Mouse (Mus musculus): ENCODE results near the gene Eln.

Gene Eln

GRCm38 (mm10) chr5:134746890-134747511, at the start of gene Eln:
Gene Eln (minus strand): TSS chr5:134747323.
- peak; percentile 52 to 54 for DNase-seq

- DNase-seq: no peak
Measured at GRCm38 (mm10) chr5:134790080-134790995, 43.2 kb upstream of the Eln start.

- peak; percentile 91 to 93 for DNase-seq
Measured at GRCm38 (mm10) chr5:134788237-134788636, 41.1 kb upstream of the Eln start.

GRCm38 (mm10) chr5:134785691-134786371, 38.7 kb upstream of the Eln start:
- peak; percentile 56 to 68 for DNase-seq

- no peak for DNase-seq
Measured at GRCm38 (mm10) chr5:134783794-134784193, 36.7 kb upstream of the Eln start.

GRCm38 (mm10) chr5:134780963-134781362, 33.8 kb upstream of the Eln start:
- no peak for DNase-seq

GRCm38 (mm10) chr5:134780146-134780545, 33.0 kb upstream of the Eln start:
- no peak for DNase-seq

GRCm38 (mm10) chr5:134776551-134776950, 29.4 kb upstream of the Eln start:
- no peak for DNase-seq

- DNase-seq: peak in 1 of 2 experiments; percentile 29
Measured at GRCm38 (mm10) chr5:134772522-134772921, 25.4 kb upstream of the Eln start.

GRCm38 (mm10) chr5:134771750-134772149, 24.6 kb upstream of the Eln start:
- DNase-seq: no peak

GRCm38 (mm10) chr5:134769181-134769580, 22.1 kb upstream of the Eln start:
- DNase-seq: no peak

GRCm38 (mm10) chr5:134765441-134765840, 18.3 kb upstream of the Eln start:
- no peak for DNase-seq

GRCm38 (mm10) chr5:134763326-134763725, 16.2 kb upstream of the Eln start:
- DNase-seq: no peak

- peak; percentile 78 to 86 for DNase-seq
Measured at GRCm38 (mm10) chr5:134761409-134762124, 14.4 kb upstream of the Eln start.

GRCm38 (mm10) chr5:134756031-134756430, 8.9 kb upstream of the Eln start:
- DNase-seq: peak in 1 of 2 experiments; percentile 12

GRCm38 (mm10) chr5:134754096-134754495, 7.0 kb upstream of the Eln start:
- no peak for DNase-seq

GRCm38 (mm10) chr5:134750469-134750868, 3.3 kb upstream of the Eln start:
- DNase-seq: no peak

- peak; percentile 82 to 84 for DNase-seq
Measured at GRCm38 (mm10) chr5:134747947-134748618, 960 bp upstream of the Eln start.

- DNase-seq: peak; percentile 91 to 96
Measured at GRCm38 (mm10) chr5:134747512-134747893, 380 bp upstream of the Eln start.

GRCm38 (mm10) chr5:134746201-134746600, 922 bp downstream of the Eln start:
- DNase-seq: no peak

GRCm38 (mm10) chr5:134745801-134746200, 1.3 kb downstream of the Eln start:
- DNase-seq: no peak

GRCm38 (mm10) chr5:134745000-134745399, 2.1 kb downstream of the Eln start:
- no peak for DNase-seq

All from cerebellum, postnatal 10 days (tissue).